In genomic region chr2:133748493-133748892, GRCm38 (mm10) we compare ENCODE assay signal across 19 mouse cellular contexts.
"Had no signal": no experiment of that assay in that cellular context is flagged by ENCODE, and none has a peak within 500 bp of the region (broad histone marks: within the 10 kb centered on the region; RNA-seq: fewer than 3 reads in every experiment).

No protein-coding gene starts in this region.

- H3K27ac ChIP-seq: kidney, postnatal 0 days; limb, embryonic 15.5 days; liver, embryonic 14.5 days; macrophage; midbrain, embryonic 12.5 days; midbrain, embryonic 15.5 days; neural tube, embryonic 13.5 days had no signal

- H3K4me1 ChIP-seq: limb, embryonic 15.5 days; midbrain, embryonic 12.5 days; midbrain, embryonic 15.5 days; neural tube, embryonic 13.5 days had no signal

- H3K36me3 ChIP-seq: limb, embryonic 15.5 days; midbrain, embryonic 12.5 days; midbrain, embryonic 15.5 days; neural tube, embryonic 13.5 days had no signal

- H3K9ac ChIP-seq: limb, embryonic 15.5 days; liver, embryonic 14.5 days; liver, postnatal 0 days; lung, embryonic 14.5 days; midbrain, embryonic 12.5 days; midbrain, embryonic 15.5 days; neural tube, embryonic 13.5 days had no signal

- H3K4me2 ChIP-seq: limb, embryonic 15.5 days; liver, embryonic 11.5 days; lung, embryonic 14.5 days; midbrain, embryonic 12.5 days; midbrain, embryonic 15.5 days; neural tube, embryonic 13.5 days had no signal

- H3K27me3 ChIP-seq: limb, embryonic 15.5 days; midbrain, embryonic 12.5 days; midbrain, embryonic 15.5 days; neural tube, embryonic 13.5 days had no signal

- DNase-seq: kidney, adult 18-20 months; kidney, adult 9 months; kidney, postnatal 25 days; left cerebral cortex, postnatal 4 days; liver, postnatal 0 days; lung, embryonic 14.5 days; thymus, adult 18-20 months; thymus, postnatal 36 days had no signal

- H3K9me3 ChIP-seq: limb, embryonic 15.5 days; midbrain, embryonic 12.5 days; midbrain, embryonic 15.5 days; neural tube, embryonic 13.5 days had no signal

- H3K4me3 ChIP-seq: limb, embryonic 15.5 days; midbrain, embryonic 12.5 days; midbrain, embryonic 15.5 days; myocyte; neural tube, embryonic 13.5 days had no signal

- ATAC-seq: inflammation-experienced regulatory T-cells, adult 6 months; liver, postnatal 0 days; lung, postnatal 0 days; midbrain, embryonic 15.5 days had no signal
